Mouse (Mus musculus) megakaryocyte, embryonic 14.5 days (primary cell): ENCODE results near the gene Rabep2. TPM values are rescaled to one million over a fixed set of nuclear protein-coding genes. Genes with fewer than 3 reads are reported as not detected.

Experiments
- H3K27me3 ChIP-seq: replicated peaks from 2 replicates; pipeline ENCODE3; 2012; ENCODE audit warnings: inconsistent platforms
- H3K36me3 ChIP-seq: replicated peaks from 2 replicates; pipeline ENCODE3; 2012; ENCODE audit warnings: low read length, inconsistent platforms, mixed read lengths
- H3K4me1 ChIP-seq: 2 replicates; pipeline ENCODE4 v1.6.1; 2012; ENCODE audit warnings: inconsistent platforms
- H3K4me3 ChIP-seq: replicated peaks from 2 replicates; pipeline ENCODE3; 2012; ENCODE audit warnings: moderate library complexity, mild to moderate bottlenecking, inconsistent platforms
- H3K9me3 ChIP-seq: 2 replicates; pipeline ENCODE4 v1.6.1; 2012; ENCODE audit warnings: inconsistent platforms
- FLI1 ChIP-seq: IDR thresholded peaks from 2 replicates; pipeline ENCODE4 v1.6.1; 2012; ENCODE audit warnings: low read length, inconsistent platforms, mixed read lengths
- GATA1 ChIP-seq: IDR thresholded peaks from 3 replicates; pipeline ENCODE4 v1.6.1; 2012; ENCODE audit warnings: mixed read lengths, low read length, inconsistent platforms, borderline replicate concordance
- polyA plus RNA-seq: library from polyadenylated mRNA; stranded (reverse); fragments of >175 nt; gene quantifications from 2 replicates; pipeline ENCODE4 v1.2.3, GENCODE M21; 2012; ENCODE audit warnings: low replicate concordance; ENCODE audit not compliant: insufficient read depth

Rabep2 gene
- polyA plus RNA-seq, 1 experiment = 97.9 TPM

- Histone ChIP-seq H3K9me3 (peaks cover 16% of the 10 kb centered on the region), H3K4me3 (peak overlapping the region; percentile 96), H3K27me3 (no peaks in the 10 kb centered on the region), H3K36me3 (peaks cover 63% of the 10 kb centered on the region), H3K4me1 (peaks cover 54% of the 10 kb centered on the region)
- TF ChIP-seq FLI1 (no peak), GATA1 (no peak)
Observed at GRCm38 (mm10) chr7:126430167-126430566, 1.6 kb downstream of the Rabep2 start.

- H3K27me3 ChIP-seq = no peaks in the 10 kb centered on the region
- no peaks in the 10 kb centered on the region for H3K9me3 ChIP-seq
- peaks cover 59% of the 10 kb centered on the region for H3K4me1 ChIP-seq
- H3K4me3 ChIP-seq = no peak overlapping the region
- TF ChIP-seq GATA1 (no peak), FLI1 (no peak)
- peaks cover 89% of the 10 kb centered on the region for H3K36me3 ChIP-seq
Observed at GRCm38 (mm10) chr7:126434726-126435125, 6.2 kb downstream of the Rabep2 start.

- Histone ChIP-seq H3K27me3 (no peaks in the 10 kb centered on the region), H3K36me3 (peaks cover 92% of the 10 kb centered on the region), H3K9me3 (no peaks in the 10 kb centered on the region), H3K4me3 (no peak overlapping the region), H3K4me1 (peaks cover 48% of the 10 kb centered on the region)
- TF ChIP-seq FLI1 = no peak
- TF ChIP-seq GATA1 = no peak
Observed at GRCm38 (mm10) chr7:126435801-126436200, 7.2 kb downstream of the Rabep2 start.

- Histone ChIP-seq H3K9me3 (no peaks in the 10 kb centered on the region), H3K27me3 (no peaks in the 10 kb centered on the region), H3K36me3 (peaks cover 93% of the 10 kb centered on the region), H3K4me1 (peaks cover 38% of the 10 kb centered on the region), H3K4me3 (peak overlapping the region; percentile 66)
- no peak for TF ChIP-seq GATA1
- TF ChIP-seq FLI1 = no peak
Observed at GRCm38 (mm10) chr7:126436851-126437250, 8.3 kb downstream of the Rabep2 start.

GRCm38 (mm10) chr7:126440134-126440533, 11.6 kb downstream of the Rabep2 start:
- H3K27me3 ChIP-seq = no peaks in the 10 kb centered on the region
- peaks cover 95% of the 10 kb centered on the region for H3K36me3 ChIP-seq
- H3K4me3 ChIP-seq = no peak overlapping the region
- H3K4me1 ChIP-seq = peaks cover 23% of the 10 kb centered on the region
- TF ChIP-seq FLI1 = no peak
- no peak for TF ChIP-seq GATA1
- no peaks in the 10 kb centered on the region for H3K9me3 ChIP-seq

GRCm38 (mm10) chr7:126443997-126444396, 15.4 kb downstream of the Rabep2 start:
- no peaks in the 10 kb centered on the region for H3K27me3 ChIP-seq
- no peak for TF ChIP-seq GATA1
- TF ChIP-seq FLI1 = no peak
- H3K9me3 ChIP-seq = no peaks in the 10 kb centered on the region
- peaks cover 12% of the 10 kb centered on the region; the same call in 1 of the 2 replicates for H3K4me1 ChIP-seq
- no peak overlapping the region for H3K4me3 ChIP-seq
- H3K36me3 ChIP-seq = peaks cover 95% of the 10 kb centered on the region

- H3K9me3 ChIP-seq = no peaks in the 10 kb centered on the region
- H3K4me1 ChIP-seq = peaks cover 12% of the 10 kb centered on the region; the same call in 1 of the 2 replicates
- H3K4me3 ChIP-seq = no peak overlapping the region
- H3K27me3 ChIP-seq = no peaks in the 10 kb centered on the region
- no peak for TF ChIP-seq GATA1
- no peak for TF ChIP-seq FLI1
- peaks cover 96% of the 10 kb centered on the region for H3K36me3 ChIP-seq
Observed at GRCm38 (mm10) chr7:126444536-126444935, 16.0 kb downstream of the Rabep2 start.

- Histone ChIP-seq H3K4me3 (no peak overlapping the region), H3K36me3 (peaks cover 96% of the 10 kb centered on the region), H3K4me1 (peaks cover 15% of the 10 kb centered on the region; the same call in 1 of the 2 replicates), H3K27me3 (no peaks in the 10 kb centered on the region), H3K9me3 (no peaks in the 10 kb centered on the region)
- TF ChIP-seq FLI1 (no peak), GATA1 (no peak)
Observed at GRCm38 (mm10) chr7:126445104-126445815, 16.7 kb downstream of the Rabep2 start.

GRCm38 (mm10) chr7:126446217-126446616, 17.7 kb downstream of the Rabep2 start:
- Histone ChIP-seq H3K4me1 (peaks cover 22% of the 10 kb centered on the region), H3K27me3 (no peaks in the 10 kb centered on the region), H3K4me3 (no peak overlapping the region), H3K9me3 (no peaks in the 10 kb centered on the region), H3K36me3 (peaks cover 97% of the 10 kb centered on the region)
- TF ChIP-seq FLI1 (no peak), GATA1 (no peak)

- H3K4me3 ChIP-seq = no peak overlapping the region
- no peaks in the 10 kb centered on the region for H3K9me3 ChIP-seq
- H3K36me3 ChIP-seq = peaks cover 92% of the 10 kb centered on the region
- H3K4me1 ChIP-seq = peaks cover 37% of the 10 kb centered on the region
- no peaks in the 10 kb centered on the region for H3K27me3 ChIP-seq
- TF ChIP-seq GATA1 = no peak
- no peak for TF ChIP-seq FLI1
Observed at GRCm38 (mm10) chr7:126448481-126448880, 19.9 kb downstream of the Rabep2 start.

GRCm38 (mm10) chr7:126449991-126450390, 21.4 kb downstream of the Rabep2 start:
- peaks cover 84% of the 10 kb centered on the region for H3K36me3 ChIP-seq
- peaks cover 48% of the 10 kb centered on the region for H3K4me1 ChIP-seq
- TF ChIP-seq FLI1 (no peak), GATA1 (no peak)

More at GRCm38 (mm10) chr7:126449991-126450390, 21.4 kb downstream of the Rabep2 start:
- Histone ChIP-seq H3K27me3 (no peaks in the 10 kb centered on the region), H3K9me3 (no peaks in the 10 kb centered on the region), H3K4me3 (no peak overlapping the region)
